ENCODE assay signal across 8 mouse cellular contexts in the genomic region with DNA sequence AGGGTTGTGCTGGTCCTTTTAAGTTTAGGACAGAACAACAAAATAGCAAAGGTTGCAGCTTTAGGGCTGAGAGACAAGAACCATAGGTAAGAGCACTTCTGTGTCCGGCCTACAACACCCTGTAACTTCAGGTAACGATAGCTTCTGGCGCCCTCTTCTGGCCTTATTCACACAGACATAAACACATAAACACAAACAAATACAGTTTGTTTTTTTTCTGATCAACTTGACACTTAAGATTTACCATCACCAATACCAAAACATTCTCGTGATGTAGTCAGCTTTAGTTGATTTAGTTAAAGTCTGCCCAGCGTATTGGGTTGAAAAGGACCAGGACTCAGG. TPM values are rescaled to one million over a fixed set of nuclear protein-coding genes. Genes with fewer than 3 reads are reported as not detected.
DNase-seq lines count a peak whose midpoint lies in the region; ATAC-seq and TF ChIP-seq lines count a peak whose summit lies in the region.

No protein-coding gene starts in this region.

- no peak for TF ChIP-seq POLR2A in heart, adult 2 months (IDR thresholded peaks at IDR 0.05; ENCODE audit: insufficient read depth, low read depth, low read length)

- intact Hi-C loops in heart, adult 2 months (cut with DNase I) = no loop called here
- intact Hi-C loops in heart, postnatal 36 days (cut with DNase I) = loop anchor here (2.0 kb wide), 1 partner anchor 144 kb away; no protein-coding TSS in a partner anchor

- TF ChIP-seq CTCF in heart, adult 2 months (IDR thresholded peaks at IDR 0.05) = peak; percentile 48
- TF ChIP-seq CTCF in Patski (IDR thresholded peaks at IDR 0.05) = peak; percentile 62

- TF ChIP-seq EP300 in heart, adult 2 months (IDR thresholded peaks at IDR 0.05; ENCODE audit: insufficient read depth, low read depth, low read length) = no peak

- no peaks in the 10 kb centered on the region for H3K79me2 ChIP-seq in heart, adult 2 months (replicated peaks; ENCODE audit: control insufficient read depth, insufficient read depth, low read length)

- no peak for DNase-seq in heart, adult 2 months
- no peak for DNase-seq in heart, adult 11 months
- DNase-seq in 416B (ENCODE audit: low read depth) (peak; percentile 80), Patski (ENCODE audit: low read depth, low spot score) (no peak)
- peak; percentile 37 to 49 for DNase-seq in kidney, postnatal 4 days
- peak; percentile 74 for DNase-seq in thymus, postnatal 14 days
- DNase-seq in ovary, postnatal 36 days (ENCODE audit: low spot score) = no peak
- DNase-seq in heart, postnatal 36 days = no peak

- no peak overlapping the region for H3K4me3 ChIP-seq in heart, adult 2 months

- H3K27me3 ChIP-seq in heart, adult 2 months (ENCODE audit: control insufficient read depth, insufficient read depth, low read length) = no peaks in the 10 kb centered on the region
- H3K27me3 ChIP-seq in Patski = no peaks in the 10 kb centered on the region

- no peak overlapping the region for H3K9ac ChIP-seq in heart, adult 2 months (ENCODE audit: low read depth, low read length)

- WGBS in heart, adult 2 months = 47% methylated on average over 5 of the region's 5 CpGs

- POLR2A ChIA-PET in Patski (lab: Charles Lee) = no interaction called here

- H3K36me3 ChIP-seq in heart, adult 2 months (ENCODE audit: control insufficient read depth, insufficient read depth, low read length) = no peaks in the 10 kb centered on the region

- in situ Hi-C loops in Patski (cut with MboI; ENCODE audit: low pct_unique_long_range_greater_than_20kb) = loop anchor here (5.0 kb wide), 1 partner anchor 142 kb away; no protein-coding TSS in a partner anchor

- no peak for ATAC-seq in Patski

- H3K4me1 ChIP-seq in heart, adult 2 months (ENCODE audit: control insufficient read depth, insufficient read depth, low read length) = no peaks in the 10 kb centered on the region

- no peak overlapping the region for H3K27ac ChIP-seq in heart, adult 2 months

- CTCF ChIA-PET in Patski (lab: Charles Lee) = interaction anchor here (1.3 to 3.6 kb wide), 4 partner anchors 11 to 238 kb away, joined by 3 to 16 read pairs (median 5); a partner anchor contains a TSS

RNA-seq across cellular contexts. Expression of a gene that starts 10.6 kb away (rescaled TPM):
- under 1 TPM; 0.59 to 0.65 TPM for total RNA-seq in heart, adult 2 months (2021)
- polyA plus RNA-seq in heart, adult 2 months (2012; rRNA removed) = 0.12 and 0.23 TPM in 2 replicates
- 8.5 TPM for polyA plus RNA-seq in Patski (2021)
- total RNA-seq in heart, postnatal 36 days (2021) = under 1 TPM; 0.36 to 0.65 TPM

RNA-seq across cellular contexts. Expression of a gene that starts 10.6 kb away (rescaled TPM):
- 10 to 100 TPM; 25.3 to 26.8 TPM for total RNA-seq in heart, adult 2 months (2021)
- 14.5 and 18.2 TPM in 2 replicates for polyA plus RNA-seq in heart, adult 2 months (2012; rRNA removed)
- polyA plus RNA-seq in Patski (2021) = 26.1 TPM
- 10 to 100 TPM; 22.7 to 24.1 TPM for total RNA-seq in heart, postnatal 36 days (2021)

RNA-seq across cellular contexts. Expression of a gene that starts 42.9 kb away (rescaled TPM):
- 10 to 100 TPM; 31.8 to 32.3 TPM for total RNA-seq in heart, adult 2 months (2021)
- 10.3 and 24.2 TPM in 2 replicates for polyA plus RNA-seq in heart, adult 2 months (2012; rRNA removed)
- 13.0 TPM for polyA plus RNA-seq in Patski (2021)
- total RNA-seq in heart, postnatal 36 days (2021) = 10 to 100 TPM; 36.4 to 38.9 TPM

RNA-seq across cellular contexts. Expression of a gene that starts 56.5 kb away (rescaled TPM):
- 10 to 100 TPM; 35.5 to 36.2 TPM for total RNA-seq in heart, adult 2 months (2021)
- 1.7 and 4.4 TPM in 2 replicates for polyA plus RNA-seq in heart, adult 2 months (2012; rRNA removed)
- 83.7 TPM for polyA plus RNA-seq in Patski (2021)
- 10 to 100 TPM; 35.7 to 38.8 TPM for total RNA-seq in heart, postnatal 36 days (2021)

Comparison
In these comparisons a context has a peak if more than half of its experiments do, and no peak if none do; other contexts are left out.
1. DNase-seq: peak in 416B (single experiment), kidney, postnatal 4 days (2 of 2) and thymus, postnatal 14 days (single experiment); none in heart, adult 2 months (0 of 2), heart, adult 11 months (single experiment), Patski (single experiment), ovary, postnatal 36 days (single experiment) and heart, postnatal 36 days (0 of 2).